Mouse (Mus musculus) neural tube, embryonic 14.5 days (tissue): Measurements from ENCODE around the gene Sipa1l3. TPM values are rescaled to one million over a fixed set of nuclear protein-coding genes. Genes with fewer than 3 reads are reported as not detected.

Source experiments
- ATAC-seq: fragments of 200-750 bp; cut with Nextera tagmentation; 2 replicates; pipeline ENCODE4 v1.8.0; 2017; ENCODE audit warnings: low read depth, mild to moderate bottlenecking, moderate TSS enrichment, moderate library complexity
- H3K27ac ChIP-seq: fragments of 300-500 bp; sonication (generic); 2 replicates; pipeline ENCODE4 v1.5.1; 2014; ENCODE audit warnings: low read depth, mild to moderate bottlenecking, control low read depth, low read length, moderate library complexity, mixed read lengths
- H3K27me3 ChIP-seq: fragments of 300-500 bp; sonication (generic); 2 replicates; pipeline ENCODE4 v1.6.1; 2014; ENCODE audit warnings: low read length; ENCODE audit not compliant: control insufficient read depth, insufficient read depth
- H3K36me3 ChIP-seq: fragments of 300-500 bp; sonication (generic); 2 replicates; pipeline ENCODE4 v1.6.1; 2014; ENCODE audit warnings: low read length, mixed read lengths; ENCODE audit not compliant: control insufficient read depth, insufficient read depth
- H3K4me1 ChIP-seq: fragments of 300-500 bp; sonication (generic); 2 replicates; pipeline ENCODE4 v1.6.1; 2014; ENCODE audit warnings: low read length; ENCODE audit not compliant: control insufficient read depth, insufficient read depth
- H3K4me2 ChIP-seq: fragments of 300-500 bp; sonication (generic); 2 replicates; pipeline ENCODE4 v1.6.1; 2014; ENCODE audit warnings: mild to moderate bottlenecking, low read depth, low read length, control low read depth
- H3K4me3 ChIP-seq: fragments of 300-500 bp; sonication (generic); 2 replicates; pipeline ENCODE4 v1.5.1; 2014; ENCODE audit warnings: low read depth, low read length, control low read depth, mixed read lengths
- H3K9ac ChIP-seq: fragments of 300-500 bp; sonication (generic); replicated peaks from 2 replicates; pipeline ENCODE4 v1.6.1; 2014; ENCODE audit warnings: low read depth, mild to moderate bottlenecking, control low read depth, low read length, mixed read lengths
- H3K9me3 ChIP-seq: fragments of 300-500 bp; sonication (generic); 2 replicates; pipeline ENCODE4 v1.6.1; 2016; ENCODE audit warnings: low read length; ENCODE audit not compliant: control insufficient read depth
- WGBS: fragments of 180-500 bp; shearing (Covaris S2); extraction: QIAGEN DNeasy Blood & Tissue Kit; methylation state at CpG from one replicate; pipeline ENCODE4 v1.1.7; 2014; 5-methylcytosine and 5-hydroxymethylcytosine counted together
- polyA plus RNA-seq: library from polyadenylated mRNA; unstranded; fragments of >200 nt; fragmentation: Nextera tagmentation; extraction: Ambion mirVana; gene quantifications from 2 replicates; pipeline ENCODE4 v1.2.1, GENCODE M21; 2014

Gene Sipa1l3
- polyA plus RNA-seq, 1 experiment from 2014 or later: 22.1 TPM

DNA sequence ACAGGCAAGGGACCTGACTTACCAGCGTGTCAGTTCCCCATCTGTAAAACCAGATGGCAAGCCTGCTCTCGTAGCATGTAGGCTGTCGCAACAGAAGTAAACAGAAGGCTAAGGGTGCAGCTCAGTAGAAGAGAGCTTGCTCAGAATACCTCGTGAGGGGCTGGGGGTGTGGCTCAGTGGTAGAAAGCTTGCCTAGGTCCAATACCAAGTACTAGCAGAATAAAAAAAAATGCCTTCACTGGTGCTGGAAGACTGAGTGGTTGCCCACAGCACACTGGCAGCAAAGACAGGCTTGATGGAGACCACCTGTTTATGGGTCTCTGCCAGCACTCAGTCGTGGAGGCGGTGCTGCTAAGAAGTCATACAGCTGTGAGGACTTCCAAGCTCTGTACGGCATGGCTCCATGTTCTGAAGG lies 93.0 kb downstream of the Sipa1l3 start:
- no peak overlapping the region for H3K27ac ChIP-seq
- ATAC-seq: no peak
- H3K27me3 ChIP-seq: no peaks in the 10 kb centered on the region
- H3K36me3 ChIP-seq: no peaks in the 10 kb centered on the region
- no peak overlapping the region for H3K9ac ChIP-seq
- H3K4me1 ChIP-seq: peaks cover 5% of the 10 kb centered on the region; the same call in 1 of the 2 replicates
- H3K4me2 ChIP-seq: no peak overlapping the region
- 76% methylated on average over 7 of the region's 7 CpGs for WGBS
- H3K9me3 ChIP-seq: no peaks in the 10 kb centered on the region
- H3K4me3 ChIP-seq: no peak overlapping the region

DNA sequence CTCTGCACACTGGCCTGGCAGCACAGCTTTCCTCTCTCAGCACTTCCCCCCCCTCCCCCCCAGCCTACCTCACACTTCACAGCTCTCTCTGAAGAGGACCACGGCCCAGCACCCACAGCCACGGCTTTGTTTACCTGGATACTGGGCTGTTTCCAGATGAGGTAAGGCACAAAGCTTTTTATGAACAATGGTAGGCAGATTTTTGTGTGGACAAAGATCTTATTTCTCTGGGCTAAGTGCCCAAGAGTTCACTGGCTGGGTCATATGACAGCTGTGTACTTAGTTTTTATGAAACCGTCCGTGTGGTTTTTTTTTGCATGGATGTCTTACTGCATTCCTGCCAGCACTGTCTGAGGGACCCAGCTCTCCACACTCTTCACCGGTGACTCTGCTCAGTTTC lies 93.8 kb downstream of the Sipa1l3 start:
- Histone ChIP-seq H3K9ac (no peak overlapping the region), H3K4me2 (no peak overlapping the region), H3K9me3 (no peaks in the 10 kb centered on the region), H3K4me3 (no peak overlapping the region), H3K4me1 (peaks cover 5% of the 10 kb centered on the region; the same call in 1 of the 2 replicates), H3K27ac (no peak overlapping the region), H3K36me3 (no peaks in the 10 kb centered on the region), H3K27me3 (no peaks in the 10 kb centered on the region)
- no peak for ATAC-seq
- WGBS: 70% methylated on average over 5 of the region's 5 CpGs

DNA sequence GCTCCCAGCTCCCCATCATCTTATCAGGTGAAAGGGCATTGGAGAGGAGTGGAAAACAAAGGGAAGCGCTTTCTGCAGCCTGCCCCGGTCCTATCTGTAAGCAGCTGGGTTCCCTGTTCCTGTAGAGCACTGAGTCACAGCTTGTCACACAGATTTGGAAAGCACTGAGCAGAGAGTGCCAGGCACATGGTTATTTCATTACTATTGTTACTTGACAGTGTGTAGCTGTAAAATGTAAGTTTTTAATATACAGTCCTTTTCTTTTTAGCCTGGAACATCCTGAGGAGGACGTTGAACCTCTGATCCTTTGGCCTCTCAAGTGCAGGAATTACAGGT lies 96.6 kb downstream of the Sipa1l3 start:
- Histone ChIP-seq H3K4me2 (no peak overlapping the region), H3K36me3 (no peaks in the 10 kb centered on the region), H3K9ac (no peak overlapping the region), H3K9me3 (no peaks in the 10 kb centered on the region), H3K27me3 (no peaks in the 10 kb centered on the region), H3K27ac (peak overlapping the region; percentile 11; the same call in 1 of the 2 replicates), H3K4me3 (no peak overlapping the region), H3K4me1 (peaks cover 5% of the 10 kb centered on the region; the same call in 1 of the 2 replicates)
- 35% methylated on average over 3 of the region's 3 CpGs for WGBS
- ATAC-seq: no peak

DNA sequence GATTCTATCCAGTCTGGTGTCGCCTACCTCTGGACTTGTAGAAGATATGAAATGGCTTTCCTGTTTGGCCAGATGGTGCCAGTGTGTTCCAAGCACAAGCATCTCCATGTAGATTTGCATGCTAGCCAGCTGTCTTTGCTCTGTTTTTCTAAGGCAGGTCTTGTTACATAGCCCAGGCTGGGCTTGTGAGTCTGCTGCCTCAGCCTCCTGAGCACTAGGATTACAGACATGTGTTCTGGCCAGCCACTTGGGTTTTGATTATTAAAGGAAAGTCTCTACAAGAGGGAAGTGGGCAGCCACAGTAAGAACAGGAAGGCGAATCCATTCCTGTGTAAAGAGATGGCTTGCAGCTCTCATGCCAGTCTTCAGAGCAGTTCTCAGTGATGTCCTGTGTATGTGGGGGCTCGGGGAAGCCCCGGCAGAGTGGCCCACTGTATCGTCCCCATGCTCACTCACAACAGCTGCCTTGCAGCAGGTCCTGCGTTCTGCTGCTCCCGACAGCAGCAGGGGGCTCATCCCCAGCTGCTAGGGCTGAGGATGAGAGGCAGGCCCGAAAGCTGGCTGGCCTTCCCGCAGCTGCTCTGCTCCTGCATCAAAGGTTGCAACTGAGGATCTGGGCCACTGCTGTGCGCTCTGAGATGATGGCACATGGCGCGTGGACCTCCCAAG lies 97.1 kb downstream of the Sipa1l3 start:
- H3K4me1 ChIP-seq: peaks cover 5% of the 10 kb centered on the region; the same call in 1 of the 2 replicates
- H3K27ac ChIP-seq: peak overlapping the region; percentile 11; the same call in 1 of the 2 replicates
- H3K36me3 ChIP-seq: no peaks in the 10 kb centered on the region
- no peak overlapping the region for H3K4me2 ChIP-seq
- no peaks in the 10 kb centered on the region for H3K27me3 ChIP-seq
- no peak overlapping the region for H3K9ac ChIP-seq
- no peak; the same call in 1 of the 2 replicates for ATAC-seq
- no peaks in the 10 kb centered on the region for H3K9me3 ChIP-seq
- no peak overlapping the region for H3K4me3 ChIP-seq
- WGBS: 31% methylated on average over 12 of the region's 12 CpGs

DNA sequence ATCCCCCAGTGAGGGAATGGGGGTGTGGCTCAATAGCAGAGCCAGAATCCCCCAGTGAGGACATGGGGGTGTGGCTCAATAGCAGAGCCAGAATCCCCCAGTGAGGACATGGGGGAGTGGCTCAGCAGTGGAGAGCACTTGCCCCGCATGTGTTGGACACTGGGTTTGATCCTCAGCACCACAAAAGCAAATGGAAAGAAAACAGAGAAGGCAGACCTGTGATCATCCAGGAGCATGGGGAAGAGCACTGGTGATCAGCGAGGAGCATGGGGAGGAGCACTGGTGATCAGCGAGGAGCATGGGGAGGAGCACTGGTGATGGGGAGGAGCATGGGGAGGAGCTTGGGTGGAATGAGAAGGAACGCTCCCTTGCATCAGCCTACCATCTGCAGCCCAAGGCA lies 98.6 kb downstream of the Sipa1l3 start:
- 45% methylated on average over 4 of the region's 4 CpGs for WGBS
- Histone ChIP-seq H3K27me3 (no peaks in the 10 kb centered on the region), H3K4me1 (peaks cover 5% of the 10 kb centered on the region; the same call in 1 of the 2 replicates), H3K4me2 (no peak overlapping the region), H3K27ac (no peak overlapping the region), H3K9me3 (no peaks in the 10 kb centered on the region), H3K4me3 (no peak overlapping the region), H3K9ac (no peak overlapping the region), H3K36me3 (no peaks in the 10 kb centered on the region)
- no peak for ATAC-seq

DNA sequence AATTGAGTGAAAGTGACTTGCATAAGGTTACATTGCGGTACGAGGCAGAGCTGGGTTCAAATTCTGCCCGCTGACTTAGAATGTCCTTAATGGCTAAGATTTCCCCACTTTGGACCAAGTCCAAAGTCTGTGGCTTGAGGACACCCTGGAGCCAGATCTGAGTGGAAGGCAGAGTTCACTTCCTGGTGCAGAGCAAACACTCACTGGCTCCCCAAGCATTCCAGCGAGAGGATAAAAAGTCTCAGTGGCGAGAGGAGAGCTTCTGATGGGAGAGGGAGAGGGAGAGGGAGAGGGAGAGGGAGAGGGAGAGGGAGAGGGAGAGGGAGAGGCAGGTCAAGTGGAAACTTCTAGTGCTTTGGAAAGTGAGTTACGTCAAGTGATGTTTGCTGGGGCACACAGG lies 100.2 kb downstream of the Sipa1l3 start:
- no peak overlapping the region for H3K4me2 ChIP-seq
- no peaks in the 10 kb centered on the region for H3K27me3 ChIP-seq
- H3K9ac ChIP-seq: no peak overlapping the region
- H3K9me3 ChIP-seq: no peaks in the 10 kb centered on the region
- no peak overlapping the region for H3K4me3 ChIP-seq
- no peaks in the 10 kb centered on the region for H3K36me3 ChIP-seq
- WGBS: 71% methylated on average over 6 of the region's 6 CpGs
- ATAC-seq: no peak
- H3K27ac ChIP-seq: no peak overlapping the region
- H3K4me1 ChIP-seq: peaks cover 5% of the 10 kb centered on the region; the same call in 1 of the 2 replicates

DNA sequence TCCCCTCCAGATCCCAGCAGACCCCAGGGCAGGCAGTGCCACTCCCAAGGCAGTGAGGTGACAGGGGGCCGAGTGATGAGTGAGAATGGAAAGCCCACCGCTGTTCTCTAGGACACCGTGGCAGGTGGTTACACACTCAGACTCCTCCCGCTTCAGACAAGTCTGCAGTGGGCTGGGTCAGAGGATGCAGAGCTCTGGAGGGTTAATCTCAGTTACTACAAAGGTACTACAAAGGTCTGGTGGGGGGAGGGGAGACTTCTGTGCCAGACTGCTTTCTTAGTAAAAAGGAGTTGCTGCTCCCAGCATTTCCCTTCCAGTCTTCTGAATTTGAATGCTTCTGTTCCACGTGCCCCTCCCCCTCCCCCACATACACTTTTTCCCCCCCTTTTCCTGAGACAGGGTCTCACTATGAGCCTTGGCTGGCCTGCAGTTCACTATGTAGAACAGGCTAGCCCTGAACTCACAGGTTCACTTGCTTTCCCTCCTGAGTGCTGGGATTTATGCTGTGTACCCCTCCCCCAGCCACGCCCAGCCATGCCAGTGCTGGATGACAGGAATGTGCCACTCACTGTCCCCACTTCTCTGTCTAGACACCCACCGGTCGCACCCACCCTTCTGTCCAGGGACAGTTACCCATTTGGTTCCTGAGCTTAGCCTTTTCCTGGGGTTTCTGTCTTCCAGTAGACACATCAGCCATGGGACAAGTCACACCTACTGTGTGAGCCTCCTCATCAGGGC lies 100.9 kb downstream of the Sipa1l3 start:
- Histone ChIP-seq H3K36me3 (no peaks in the 10 kb centered on the region), H3K4me1 (peaks cover 5% of the 10 kb centered on the region; the same call in 1 of the 2 replicates), H3K27ac (no peak overlapping the region), H3K9ac (no peak overlapping the region), H3K9me3 (no peaks in the 10 kb centered on the region), H3K4me2 (no peak overlapping the region), H3K27me3 (no peaks in the 10 kb centered on the region), H3K4me3 (no peak overlapping the region)
- ATAC-seq: no peak
- WGBS: 38% methylated on average over 8 of the region's 8 CpGs

DNA sequence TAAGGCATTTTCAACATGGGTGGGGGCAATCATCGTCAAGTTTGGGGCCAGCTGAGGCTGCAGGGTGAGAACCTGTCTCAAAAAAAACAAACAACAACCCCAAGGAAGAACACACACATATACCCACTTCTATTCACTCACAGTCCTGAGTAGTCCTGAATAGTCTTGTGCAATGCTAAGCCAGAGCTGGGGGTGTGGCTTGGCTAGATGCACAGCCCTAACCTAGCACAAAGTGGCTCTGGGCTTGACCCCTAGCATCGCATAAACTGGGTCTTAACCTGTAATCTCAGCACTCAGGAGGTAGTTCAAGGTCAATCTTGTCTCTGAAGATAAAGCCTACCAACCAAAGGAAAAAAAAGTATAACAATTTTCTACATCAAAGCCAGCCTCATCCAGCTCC lies 101.5 kb downstream of the Sipa1l3 start:
- H3K36me3 ChIP-seq: no peaks in the 10 kb centered on the region
- H3K4me2 ChIP-seq: no peak overlapping the region
- H3K27me3 ChIP-seq: no peaks in the 10 kb centered on the region
- peaks cover 6% of the 10 kb centered on the region; the same call in 1 of the 2 replicates for H3K4me1 ChIP-seq
- WGBS: 52% methylated on average over 2 of the region's 2 CpGs
- ATAC-seq: no peak
- no peaks in the 10 kb centered on the region for H3K9me3 ChIP-seq
- H3K9ac ChIP-seq: no peak overlapping the region
- H3K4me3 ChIP-seq: no peak overlapping the region
- H3K27ac ChIP-seq: no peak overlapping the region
